Mouse (Mus musculus) ovary, adult 18-20 months (tissue): Measurements from ENCODE around the gene Ntrk1.
A peak's percentile ranks its signal among the peaks of the same experiment; 100 is the strongest.
"Not testable (repeated sequence)": the region's sequence is repeated elsewhere in the genome, so short reads cannot be mapped to it uniquely, and the experiment has no call there.

ENCODE experiments used
- DNase-seq: peaks from one replicate; pipeline ENCODE4 v3.0.0; 2022; ENCODE audit warnings: low spot score, mixed read lengths

The Ntrk1 gene

DNA sequence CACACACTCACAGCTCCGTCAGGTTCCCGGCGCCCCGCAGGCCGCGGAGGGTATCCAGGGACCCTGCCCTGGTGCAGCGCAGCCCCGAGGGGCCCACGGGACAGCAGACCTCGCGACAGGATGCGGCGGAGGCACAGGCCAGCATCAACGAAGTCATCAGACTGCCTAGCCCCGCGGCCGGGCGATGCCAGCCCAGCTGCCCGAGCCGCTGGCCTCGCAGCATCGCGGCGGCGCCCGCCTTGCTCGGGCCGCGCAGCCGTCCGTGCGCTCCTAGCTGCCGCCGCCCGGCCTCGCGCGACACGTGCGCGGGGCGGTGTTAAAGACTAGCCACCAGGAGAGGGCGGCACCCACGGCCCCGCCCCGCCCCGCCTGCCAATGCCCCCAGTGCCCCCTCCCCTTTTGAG lies at the start of gene Ntrk1:
Gene Ntrk1, minus strand, starts transcription at position 241 of the 404 bp plus-strand sequence.
- DNase-seq: no peak

DNA sequence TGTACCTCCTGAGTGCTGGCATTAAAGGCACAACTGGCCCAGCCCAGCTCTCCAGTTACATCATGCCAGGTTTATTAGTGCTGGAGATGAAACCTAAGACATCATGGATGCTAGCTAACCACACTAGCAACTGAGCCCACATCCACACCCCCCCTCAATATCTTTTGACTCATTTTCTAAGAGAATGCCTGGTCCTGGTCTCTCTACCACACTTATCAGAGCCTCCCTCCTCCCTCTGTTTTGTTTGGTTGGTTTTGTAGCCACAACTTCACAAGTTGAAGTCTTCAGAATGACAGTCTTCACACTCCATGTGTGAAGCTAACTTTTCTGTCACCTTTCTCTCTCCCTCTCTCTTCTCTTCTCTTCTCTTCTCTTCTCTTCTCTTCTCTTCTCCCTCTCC lies 45.9 kb upstream of the Ntrk1 start:
- DNase-seq: no peak

GRCm38 (mm10) chr3:87838622-87839021 lies 43.7 kb upstream of the Ntrk1 start:
- peak; percentile 28 for DNase-seq

- DNase-seq: no peak
These were observed 38.5 kb upstream of the Ntrk1 start for GRCm38 (mm10) chr3:87833482-87833881.

DNA sequence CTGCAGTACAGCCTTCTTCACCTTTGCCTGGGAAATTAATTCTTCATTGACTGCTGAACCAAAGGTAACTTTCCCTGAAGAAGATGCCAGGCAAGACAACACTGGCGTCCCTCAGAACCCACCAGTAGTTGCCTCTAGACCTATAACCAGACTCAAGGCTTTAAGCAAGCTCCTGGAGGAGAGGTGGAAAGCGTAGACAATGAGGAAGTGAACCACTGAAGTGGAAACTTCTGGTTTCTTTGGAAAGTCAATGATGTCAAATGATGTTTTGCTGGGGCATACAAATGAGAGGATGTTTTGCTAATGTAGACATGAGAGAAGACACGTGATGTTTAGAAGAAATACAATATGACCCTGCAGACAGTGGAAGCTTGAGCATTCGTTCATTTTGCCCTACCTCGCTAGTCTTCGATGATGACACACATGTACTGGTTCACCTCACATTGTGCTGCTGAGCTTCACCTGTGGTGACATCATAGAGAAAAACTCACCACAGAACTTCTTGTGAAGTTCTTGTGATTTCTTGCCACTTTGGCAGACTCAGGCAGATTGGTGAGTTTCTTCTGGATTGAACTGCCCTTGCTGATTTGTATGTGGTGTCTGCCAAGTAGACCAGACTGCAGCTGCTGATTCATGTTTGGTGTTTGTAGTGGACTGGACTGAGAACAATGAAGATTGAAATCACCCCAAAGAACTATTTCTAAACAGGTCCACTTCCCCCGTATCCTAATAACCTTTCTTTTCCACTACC lies 37.3 kb upstream of the Ntrk1 start:
- DNase-seq: no peak

DNA sequence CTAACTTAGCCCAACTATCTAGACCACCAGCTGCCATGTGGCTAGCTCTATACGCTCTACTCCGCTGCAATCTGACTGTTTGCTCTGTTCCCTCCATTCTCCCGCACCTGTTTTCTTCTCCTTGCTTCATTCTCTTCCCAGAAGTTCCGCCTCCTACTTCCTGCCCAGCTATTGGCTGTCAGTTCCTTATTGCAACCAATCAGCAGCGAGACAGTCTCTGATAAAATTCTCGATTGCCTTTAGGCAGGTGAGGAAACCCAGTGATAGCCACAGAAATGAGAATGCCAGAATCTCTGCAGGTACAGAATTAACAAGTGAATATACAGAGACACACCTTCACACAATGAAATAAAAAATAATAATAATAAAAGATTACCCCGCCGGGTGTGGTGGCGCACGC lies 34.1 kb upstream of the Ntrk1 start:
- no peak for DNase-seq

- no peak for DNase-seq
These were observed 33.5 kb upstream of the Ntrk1 start for GRCm38 (mm10) chr3:87828435-87828834.

DNA sequence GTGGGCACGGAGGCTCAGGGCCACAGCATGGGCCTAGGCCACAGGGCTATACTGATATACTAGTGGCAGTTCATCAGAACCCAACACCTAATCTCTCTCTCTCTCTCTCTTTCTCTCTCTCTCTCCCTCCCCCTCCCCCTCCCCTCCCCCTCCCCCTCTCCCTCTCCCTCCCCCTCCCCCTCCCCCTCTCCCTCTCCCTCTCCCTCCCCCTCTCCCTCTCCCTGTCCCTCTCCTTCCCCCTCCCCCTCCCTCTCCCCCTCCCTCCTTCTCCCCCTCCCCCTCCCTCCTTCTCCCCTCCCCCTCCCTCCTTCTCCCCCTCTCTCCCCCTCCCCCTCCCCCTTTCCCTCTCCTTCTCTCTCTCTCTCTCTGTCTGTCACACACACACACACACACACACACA lies 29.2 kb upstream of the Ntrk1 start, which contains the start of gene Pear1:
Gene Pear1, minus strand, starts transcription at position 101 of the 400 bp plus-strand sequence.
- not testable (repeated sequence) for DNase-seq

GRCm38 (mm10) chr3:87818226-87818625 lies 23.3 kb upstream of the Ntrk1 start:
- DNase-seq: no peak

DNA sequence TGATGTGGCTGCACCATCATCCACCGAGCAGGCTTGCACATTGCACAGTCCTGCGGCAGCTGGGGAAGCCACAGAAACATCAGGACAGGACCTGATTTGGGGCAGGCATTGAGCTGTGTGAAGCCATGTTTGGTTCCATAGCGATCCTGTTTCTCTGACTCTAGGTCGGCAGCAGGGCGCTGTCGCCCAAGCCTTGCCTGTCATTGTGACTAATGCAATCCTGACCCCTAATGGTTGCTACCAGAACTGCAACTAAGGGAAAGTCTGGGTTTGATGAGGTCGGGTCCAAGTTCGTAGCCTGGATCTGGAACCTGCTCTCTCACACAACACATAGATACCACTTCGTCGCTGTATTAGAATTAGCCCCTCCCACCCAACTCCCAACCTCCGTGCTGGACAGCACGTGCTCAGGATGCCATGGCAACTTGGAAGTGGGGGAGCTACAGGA lies 21.7 kb upstream of the Ntrk1 start:
- DNase-seq: peak; percentile 25

GRCm38 (mm10) chr3:87816166-87816565 lies 21.2 kb upstream of the Ntrk1 start:
- no peak for DNase-seq

- DNase-seq: peak; percentile 42
These were observed 17.9 kb upstream of the Ntrk1 start for GRCm38 (mm10) chr3:87812873-87813272.

DNA sequence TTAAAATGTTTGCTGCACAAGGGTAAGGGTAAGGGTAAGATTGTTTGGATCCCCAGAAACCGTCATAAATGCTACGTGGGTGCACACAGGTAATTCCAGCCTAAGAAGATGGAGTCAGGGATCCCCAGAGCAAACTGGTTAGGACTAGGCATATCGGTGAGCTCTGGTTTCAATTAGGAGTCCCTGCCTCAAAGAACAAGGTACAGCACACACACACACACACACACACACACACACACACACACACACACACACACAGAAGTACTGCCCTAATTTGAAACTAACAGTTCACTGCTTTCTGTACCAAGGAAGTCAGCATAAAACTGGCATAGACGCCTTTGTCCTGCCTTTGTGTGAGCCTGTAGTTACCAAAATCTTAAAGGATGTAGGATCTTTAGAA lies 17.5 kb upstream of the Ntrk1 start:
- no peak for DNase-seq

DNA sequence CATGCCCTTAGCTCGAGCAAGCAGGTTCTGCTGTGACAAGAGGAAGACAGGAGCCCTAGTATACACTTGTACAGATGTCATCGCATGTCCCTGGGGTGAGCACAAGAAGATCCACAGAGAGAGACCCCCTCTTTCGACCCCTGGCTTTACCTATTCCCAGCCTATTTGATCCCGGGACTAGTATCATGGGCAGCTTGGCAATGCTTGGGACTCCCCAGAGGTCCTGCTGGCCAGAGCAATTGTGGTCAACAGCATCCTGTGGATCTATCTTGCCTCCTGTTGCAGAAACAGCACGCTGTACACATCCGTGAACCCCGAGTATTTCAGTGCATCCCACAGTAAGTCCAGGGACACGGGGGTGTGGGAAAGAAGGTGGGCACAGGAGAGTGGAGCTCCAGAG lies 16.3 kb upstream of the Ntrk1 start:
- DNase-seq: no peak

DNA sequence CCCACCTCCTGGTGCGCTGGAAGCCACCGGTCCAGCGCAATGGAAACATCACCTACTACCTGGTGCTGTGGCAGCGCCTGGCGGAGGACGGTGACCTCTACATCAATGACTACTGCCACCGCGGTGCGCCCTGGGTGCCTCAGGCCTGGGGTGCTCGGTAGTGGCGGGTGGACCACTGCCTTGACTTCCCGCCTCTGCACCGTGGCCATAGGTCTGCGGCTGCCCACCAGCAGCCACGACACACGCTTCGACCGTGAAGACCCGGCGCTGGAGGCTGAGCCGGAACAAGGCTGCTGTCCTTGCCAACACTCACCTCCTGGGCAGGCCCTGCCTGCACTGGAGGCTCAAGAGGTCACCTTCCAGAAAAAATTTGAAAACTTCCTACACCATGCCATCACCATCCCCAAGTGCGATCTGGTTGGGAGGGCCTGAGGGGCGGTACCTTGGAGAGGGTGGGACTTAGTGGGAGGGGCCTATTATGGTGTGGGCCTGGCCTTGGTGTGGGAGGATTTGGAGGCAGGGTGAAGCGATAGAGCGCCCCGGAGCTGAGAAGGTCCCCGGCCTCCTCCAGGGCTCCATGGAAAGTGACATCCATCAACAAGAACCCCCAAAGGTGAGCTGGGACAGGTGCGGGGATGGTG lies 14.5 kb upstream of the Ntrk1 start:
- no peak for DNase-seq

- DNase-seq: no peak
These were observed 9.2 kb upstream of the Ntrk1 start for GRCm38 (mm10) chr3:87804038-87804677.

DNA sequence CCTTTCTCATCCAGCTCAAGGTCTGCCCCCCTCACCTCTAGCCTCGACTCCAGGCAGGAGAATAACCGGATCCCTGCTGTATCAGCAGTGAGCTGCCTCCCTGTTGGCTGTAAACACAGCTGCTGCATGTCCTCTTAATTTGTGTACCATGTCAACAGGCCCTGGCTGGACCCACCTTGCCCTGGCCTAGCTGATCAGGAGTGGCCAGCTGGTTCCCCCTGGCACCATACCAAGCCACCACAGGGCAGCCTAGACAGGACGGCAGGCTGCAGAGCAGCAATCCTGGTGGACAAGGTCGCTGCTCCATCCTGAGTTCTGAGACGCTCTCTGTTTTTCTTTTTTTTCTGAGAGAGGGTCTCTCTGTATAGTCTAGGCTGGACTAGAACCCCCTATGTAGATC lies 6.7 kb upstream of the Ntrk1 start:
- no peak for DNase-seq

- DNase-seq: no peak
These were observed 1.9 kb upstream of the Ntrk1 start, which contains the start of gene Insrr for GRCm38 (mm10) chr3:87796736-87797334. Gene Insrr, plus strand, starts transcription at chr3:87796951.

DNA sequence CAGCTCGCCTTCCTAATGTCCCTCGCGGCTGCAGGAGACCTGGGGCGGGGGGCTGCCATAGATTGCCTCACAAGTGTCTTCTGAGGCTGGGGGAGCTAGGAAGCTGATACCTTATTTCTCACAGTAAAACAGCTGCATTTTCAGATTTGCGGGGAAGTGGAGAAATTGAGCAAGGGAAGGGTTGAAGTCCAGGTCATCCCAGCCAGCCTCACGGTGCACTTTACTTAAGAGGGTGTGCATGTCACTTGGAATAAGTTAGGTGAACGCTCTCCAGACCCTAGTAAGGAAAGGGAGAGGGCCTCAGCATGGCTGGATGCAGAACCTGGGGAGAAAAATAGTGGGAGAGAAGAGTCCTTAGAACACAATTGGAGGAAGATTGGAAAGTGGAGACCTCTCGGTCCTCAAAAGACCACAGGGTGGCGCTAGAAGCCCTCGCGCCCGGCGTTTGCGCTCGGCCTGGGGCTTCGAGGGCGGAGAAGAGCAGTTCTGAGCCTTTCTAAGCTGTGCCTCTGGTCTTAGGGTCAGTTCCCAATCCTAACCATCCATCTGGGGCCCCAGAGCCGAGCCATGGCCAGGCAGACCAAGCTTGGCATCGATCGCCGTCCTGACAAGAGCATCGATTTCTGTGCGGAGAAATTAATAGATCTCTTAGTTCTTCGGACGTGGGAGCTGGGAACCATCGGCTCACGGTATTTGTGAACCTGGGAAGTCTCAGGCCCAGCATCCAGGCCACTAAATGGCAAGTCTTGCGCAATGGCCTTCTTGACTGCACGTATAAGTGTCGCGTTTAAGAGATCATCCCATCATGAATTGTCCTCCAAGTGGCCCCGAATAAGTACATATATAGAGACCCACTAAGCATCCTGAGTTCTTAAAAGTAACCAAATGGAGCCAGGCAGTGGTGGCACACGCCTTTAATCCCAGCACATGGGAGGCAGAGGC lies 645 bp upstream of the Ntrk1 start:
- DNase-seq: no peak

DNA sequence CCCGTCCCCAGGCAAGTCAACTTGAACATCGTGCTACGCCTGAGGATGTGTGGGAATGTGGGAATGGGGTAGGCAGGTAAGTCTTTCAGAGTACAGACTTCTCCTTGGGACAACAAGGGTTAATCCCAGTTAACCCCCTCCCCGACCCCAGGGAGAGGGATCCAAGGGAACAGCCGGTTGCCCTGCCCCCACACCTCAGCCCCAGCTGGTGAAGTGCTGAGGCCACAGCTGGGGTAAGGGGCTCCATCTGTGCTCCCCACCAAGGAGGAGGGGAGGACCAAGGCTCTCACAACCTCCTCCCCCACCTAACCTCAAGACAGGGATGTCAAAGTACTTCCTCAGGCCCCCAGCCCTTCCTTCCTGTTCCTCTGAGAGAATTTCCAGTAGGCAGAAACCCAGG lies 5.2 kb downstream of the Ntrk1 start:
- no peak for DNase-seq

GRCm38 (mm10) chr3:87789248-87789647 lies 5.7 kb downstream of the Ntrk1 start:
- no peak for DNase-seq
